Mouse (Mus musculus) erythroid progenitor cell, adult 5-6 weeks (primary cell): ENCODE measurements around the gene Il11. TPM values are rescaled to one million over a fixed set of nuclear protein-coding genes. Genes with fewer than 3 reads are reported as not detected.
"Not testable (repeated sequence)": the region's sequence is repeated elsewhere in the genome, so short reads cannot be mapped to it uniquely, and the experiment has no call there.

Experiments
- ATAC-seq: replicated peaks from 2 replicates; pipeline ENCODE4 v1.8.0; 2016; ENCODE audit warnings: moderate number of reproducible peaks, mild to moderate bottlenecking, moderate TSS enrichment, inconsistent platforms; ENCODE audit not compliant: poor library complexity, low FRiP score, severe bottlenecking
- total RNA-seq, 2 experiments: library from RNA; stranded (forward) in 1 of 2; stranded (reverse) in 1 of 2; fragments of 150-400 nt in 1 of 2; fragments of 186-747, 209-891 nt in 1 of 2; gene quantifications; 2 replicates each; pipeline versions ENCODE4 v1.2.3 to v1.2.4; 2015 to 2017; ENCODE audit warnings: low replicate concordance in 2 of 2

Il11 gene
- not detected in 2 replicates for total RNA-seq (2015; ENCODE audit: low replicate concordance)
- total RNA-seq (2017; ENCODE audit: low replicate concordance) = not detected in 2 replicates

DNA sequence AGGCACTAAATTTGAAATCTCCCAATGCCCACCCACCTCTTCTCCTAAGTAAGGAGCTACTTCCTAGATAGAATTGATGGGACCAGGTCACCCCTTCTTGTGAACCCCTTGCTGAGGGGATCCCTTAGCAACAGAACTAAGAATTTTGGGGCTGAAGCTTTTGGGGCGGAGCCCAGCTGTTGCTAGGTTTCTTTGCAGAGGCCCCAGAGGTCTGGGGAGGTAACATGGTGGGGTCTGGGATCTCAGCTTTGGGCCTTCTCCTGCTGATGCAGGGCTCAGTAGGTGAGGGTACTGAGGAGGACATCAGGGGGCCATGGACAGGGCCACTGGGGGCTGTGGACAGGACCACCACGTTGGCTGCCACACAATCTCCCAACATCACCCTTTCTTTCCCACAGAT lies at the start of gene Il11, which contains the start of gene Tmem190:
Gene Il11, minus strand, starts transcription at position 101 of the 400 bp plus-strand sequence.
Gene Tmem190, plus strand, starts transcription at position 179 of the 400 bp plus-strand sequence.
- no peak for ATAC-seq

DNA sequence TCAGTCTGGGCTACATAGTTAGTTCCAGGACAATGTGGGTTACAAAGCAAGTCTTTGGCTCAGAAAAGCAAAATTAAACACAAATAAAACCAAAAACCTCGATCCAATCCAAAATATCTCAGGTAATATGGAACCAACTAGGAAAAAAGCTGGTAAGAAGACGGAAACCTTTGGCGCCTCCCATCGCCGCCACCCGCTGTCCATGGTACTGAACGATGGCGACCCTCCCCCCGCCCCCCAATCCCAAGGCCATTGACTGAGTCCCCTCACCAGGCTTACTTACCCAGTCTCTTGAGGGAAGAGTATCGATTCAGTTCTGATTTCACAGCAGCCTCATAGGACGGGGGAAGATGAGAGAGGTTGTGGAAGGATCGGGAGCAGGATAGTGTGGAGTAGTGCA lies 47.8 kb upstream of the Il11 start:
- no peak for ATAC-seq

- no peak for ATAC-seq
Observed at GRCm38 (mm10) chr7:4825365-4825764, 42.7 kb upstream of the Il11 start.

DNA sequence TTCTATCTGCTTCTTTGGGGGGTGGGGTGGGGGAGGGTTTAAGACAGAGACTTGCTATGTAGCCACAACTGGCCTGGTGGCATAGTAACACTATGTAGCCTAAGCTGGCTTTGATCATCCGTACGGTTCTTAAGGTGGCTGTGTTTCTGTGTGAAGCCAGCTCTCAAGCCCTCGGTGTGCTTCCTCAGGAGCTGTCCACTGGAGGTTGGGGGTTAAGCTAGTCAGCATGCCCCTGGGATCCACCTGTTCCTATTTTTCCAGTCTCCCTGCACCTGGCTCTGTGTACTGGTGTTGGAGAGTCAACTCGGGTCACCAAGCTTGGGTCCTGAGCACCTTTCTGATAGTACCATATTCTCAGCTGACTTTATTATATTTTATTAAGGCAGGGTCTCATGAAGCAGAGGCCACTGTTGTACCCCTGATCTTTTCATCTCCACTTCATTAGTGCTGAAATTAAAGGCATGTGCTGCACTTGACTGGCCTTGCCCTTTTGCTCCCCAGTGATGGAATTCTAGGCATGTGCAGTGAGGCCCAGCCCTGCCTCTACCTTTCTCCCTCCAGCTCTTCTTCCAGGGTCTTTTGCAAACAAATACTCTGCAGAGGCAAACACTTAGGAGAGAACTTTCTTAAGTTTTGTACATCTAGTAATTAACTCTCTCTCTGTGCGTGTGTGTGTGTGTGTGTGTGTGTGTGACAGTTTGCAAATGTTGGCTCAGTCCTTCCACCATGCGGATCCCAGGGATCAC lies 39.7 kb upstream of the Il11 start:
- ATAC-seq = no peak

DNA sequence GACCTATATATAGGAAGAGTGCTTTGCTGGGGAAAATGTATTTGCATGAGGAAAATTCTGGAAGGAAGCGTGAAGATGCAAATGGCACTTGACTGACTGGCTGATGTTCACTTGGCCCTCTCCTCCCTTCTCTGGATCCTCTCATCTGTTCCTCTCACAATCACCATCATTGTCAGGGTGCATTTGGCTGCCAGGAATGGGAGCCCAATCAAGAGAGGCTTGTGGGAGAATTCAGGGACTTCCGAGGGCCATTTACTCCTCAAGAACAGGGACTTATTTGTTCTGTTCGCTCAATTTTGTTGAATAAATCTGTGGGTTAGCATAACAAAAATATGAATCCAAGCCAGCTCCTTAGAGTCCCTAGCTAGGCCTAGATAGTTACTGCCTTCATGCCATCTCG lies 39.0 kb upstream of the Il11 start:
- no peak for ATAC-seq

DNA sequence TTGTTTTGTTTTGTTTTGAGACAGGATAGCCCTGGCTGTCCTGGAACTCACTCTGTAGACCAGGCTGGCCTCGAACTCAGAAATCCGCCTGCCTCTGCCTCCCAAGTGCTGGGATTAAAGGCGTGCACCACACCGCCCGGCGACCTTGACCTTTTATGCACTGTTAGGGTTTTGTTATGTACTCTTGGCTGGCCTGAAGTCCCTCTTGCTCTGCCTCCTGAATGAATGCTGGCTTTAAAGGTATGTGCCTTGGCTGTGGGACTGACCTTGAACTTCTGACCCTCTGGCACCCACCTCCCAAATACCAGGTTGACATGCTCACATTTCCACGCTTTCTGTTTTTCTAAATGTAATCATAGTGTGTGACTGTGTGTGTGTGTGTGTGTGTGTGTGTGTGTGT lies 38.3 kb upstream of the Il11 start:
- not testable (repeated sequence) for ATAC-seq

DNA sequence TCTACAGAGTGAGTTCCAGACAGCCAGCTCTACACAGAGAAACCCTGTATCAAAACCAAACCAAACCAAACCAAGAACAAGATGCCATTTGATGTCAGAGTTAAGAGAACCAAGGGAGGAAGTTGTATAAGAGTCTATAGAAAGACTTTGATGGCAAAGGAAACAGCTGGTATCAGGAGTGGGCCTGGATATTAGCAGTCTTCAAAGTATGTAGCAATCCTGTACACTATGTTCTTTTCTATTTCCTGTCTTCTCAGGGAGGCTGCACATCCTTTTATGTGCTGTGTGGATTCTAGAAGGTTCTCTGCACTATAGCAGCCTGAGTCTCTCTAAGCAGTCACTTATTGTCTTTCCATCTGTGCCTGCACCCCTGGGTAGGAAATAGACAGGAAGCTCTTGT lies 33.9 kb upstream of the Il11 start:
- ATAC-seq = no peak

- ATAC-seq = no peak
Observed at GRCm38 (mm10) chr7:4813105-4813791, 30.6 kb upstream of the Il11 start.

GRCm38 (mm10) chr7:4812303-4813104 lies 29.8 kb upstream of the Il11 start, which contains the start of gene Ube2s:
TSS of gene Ube2s (minus strand) at chr7:4812590.
- peak; percentile 93 for ATAC-seq

- no peak for ATAC-seq
Observed at GRCm38 (mm10) chr7:4811842-4812302, 29.2 kb upstream of the Il11 start.

- ATAC-seq = not testable (repeated sequence)
Observed at GRCm38 (mm10) chr7:4811131-4811530, 28.5 kb upstream of the Il11 start.

- peak; percentile 81 for ATAC-seq
Observed at GRCm38 (mm10) chr7:4806716-4807115, 24.1 kb upstream of the Il11 start.

GRCm38 (mm10) chr7:4802247-4802646 lies 19.6 kb upstream of the Il11 start:
- ATAC-seq = no peak

- ATAC-seq = 0 out of 2 replicates have a peak, but pooled peaks have one; percentile 40
Observed at GRCm38 (mm10) chr7:4795767-4796433, 13.2 kb upstream of the Il11 start.

DNA sequence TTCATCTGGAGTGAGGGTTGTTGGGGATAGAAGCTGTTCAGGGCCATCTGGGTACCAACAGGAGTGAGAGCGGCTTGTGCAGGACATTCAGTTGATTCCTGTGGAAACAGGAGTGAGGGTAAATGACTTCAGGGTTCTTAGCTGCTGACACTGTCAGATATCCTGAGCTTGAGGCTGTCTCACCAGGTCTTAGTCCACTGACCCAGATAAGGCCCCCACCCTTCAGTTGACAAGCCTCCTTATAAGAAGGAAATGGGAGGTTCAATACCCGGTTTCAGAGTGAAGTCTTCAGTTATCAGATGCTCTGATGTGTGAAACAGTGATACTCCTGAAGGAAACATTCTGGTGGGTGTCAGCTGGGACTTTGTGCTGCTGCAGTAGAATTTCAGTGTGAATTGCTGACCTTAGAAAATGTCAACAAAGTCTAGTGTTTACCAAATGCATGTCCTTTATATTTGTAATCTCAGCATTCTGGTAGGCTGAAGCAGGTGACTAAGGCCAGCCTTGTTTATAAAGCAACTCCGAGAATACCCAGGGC lies 12.0 kb upstream of the Il11 start:
- ATAC-seq = no peak

GRCm38 (mm10) chr7:4793674-4794073 lies 11.0 kb upstream of the Il11 start:
- ATAC-seq = no peak

- not testable (repeated sequence) for ATAC-seq
Observed at GRCm38 (mm10) chr7:4793248-4793647, 10.6 kb upstream of the Il11 start.

GRCm38 (mm10) chr7:4792278-4793212 lies 9.9 kb upstream of the Il11 start, which contains the start of gene Rpl28:
TSS of gene Rpl28 (plus strand) at chr7:4792874.
- ATAC-seq = peak; percentile 92
